Mouse (Mus musculus): Measurements from ENCODE around the gene Rps21.

DNA sequence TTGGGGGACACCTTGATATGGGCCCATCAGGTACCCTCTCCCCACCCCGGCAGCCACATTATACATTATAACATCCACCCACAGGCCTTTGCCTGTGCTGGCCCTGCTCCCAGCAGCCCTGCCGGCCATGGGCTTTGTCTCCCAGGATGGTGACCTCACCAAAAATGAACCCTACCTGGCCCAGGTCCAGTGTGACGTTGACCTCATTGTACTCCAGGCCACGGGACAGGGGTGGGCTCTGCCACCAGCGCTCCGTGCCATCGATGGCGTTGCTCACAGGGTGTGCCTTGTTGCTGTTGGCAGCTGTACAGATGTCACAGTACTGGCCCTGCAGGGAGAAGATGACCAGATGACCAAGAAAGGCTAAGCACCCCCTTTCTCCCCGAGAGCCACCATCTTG is 36.1 kb upstream of the Rps21 start:
- no peak for TF ChIP-seq GATA1 (IDR thresholded peaks at IDR 0.05; ENCODE audit: low read length)
- no peak for TF ChIP-seq TAL1 (IDR thresholded peaks at IDR 0.05; ENCODE audit: low read length)
